Mouse (Mus musculus): ENCODE data around the gene Ubl4b.

Gene Ubl4b

GRCm38 (mm10) chr3:107568721-107569120 lies 13.8 kb upstream of the Ubl4b start:
- no peak for DNase-seq (ENCODE audit: extremely low spot score, low spot score)

GRCm38 (mm10) chr3:107567766-107568165 lies 12.9 kb upstream of the Ubl4b start:
- DNase-seq (ENCODE audit: extremely low spot score, low spot score), result no peak

- DNase-seq (ENCODE audit: extremely low spot score, low spot score), result no peak
Observed at GRCm38 (mm10) chr3:107565331-107565730, 10.5 kb upstream of the Ubl4b start.

GRCm38 (mm10) chr3:107563880-107564279 lies 9.0 kb upstream of the Ubl4b start:
- no peak for DNase-seq (ENCODE audit: extremely low spot score, low spot score)

- DNase-seq (ENCODE audit: extremely low spot score, low spot score), result no peak
Observed at GRCm38 (mm10) chr3:107562591-107562990, 7.7 kb upstream of the Ubl4b start.

GRCm38 (mm10) chr3:107562104-107562503 lies 7.2 kb upstream of the Ubl4b start:
- DNase-seq (ENCODE audit: extremely low spot score, low spot score), result no peak

- DNase-seq (ENCODE audit: extremely low spot score, low spot score), result peak; percentile 77
Observed at GRCm38 (mm10) chr3:107559183-107559582, 4.3 kb upstream of the Ubl4b start.

- DNase-seq (ENCODE audit: extremely low spot score, low spot score), result no peak
Observed at GRCm38 (mm10) chr3:107558740-107559139, 3.9 kb upstream of the Ubl4b start.

- peak; percentile 68 for DNase-seq (ENCODE audit: extremely low spot score, low spot score)
Observed at GRCm38 (mm10) chr3:107550409-107551049, 4.3 kb downstream of the Ubl4b start.

GRCm38 (mm10) chr3:107546956-107547355 lies 7.9 kb downstream of the Ubl4b start:
- no peak for DNase-seq (ENCODE audit: extremely low spot score, low spot score)

- DNase-seq (ENCODE audit: extremely low spot score, low spot score), result peak; percentile 75
Observed at GRCm38 (mm10) chr3:107545716-107546412, 9.0 kb downstream of the Ubl4b start.

- DNase-seq (ENCODE audit: extremely low spot score, low spot score), result peak; percentile 29
Observed at GRCm38 (mm10) chr3:107545278-107545677, 9.6 kb downstream of the Ubl4b start.

- no peak for DNase-seq (ENCODE audit: extremely low spot score, low spot score)
Observed at GRCm38 (mm10) chr3:107543158-107544080, 11.5 kb downstream of the Ubl4b start.

GRCm38 (mm10) chr3:107542584-107542983 lies 12.3 kb downstream of the Ubl4b start:
- DNase-seq (ENCODE audit: extremely low spot score, low spot score), result no peak

GRCm38 (mm10) chr3:107537504-107537889 lies 17.4 kb downstream of the Ubl4b start:
- DNase-seq (ENCODE audit: extremely low spot score, low spot score), result no peak

GRCm38 (mm10) chr3:107536810-107537503 lies 17.9 kb downstream of the Ubl4b start:
- DNase-seq (ENCODE audit: extremely low spot score, low spot score), result no peak

- DNase-seq (ENCODE audit: extremely low spot score, low spot score), result no peak
Observed at GRCm38 (mm10) chr3:107534951-107535350, 19.9 kb downstream of the Ubl4b start.

- no peak for DNase-seq (ENCODE audit: extremely low spot score, low spot score)
Observed at GRCm38 (mm10) chr3:107533532-107533931, 21.3 kb downstream of the Ubl4b start.

GRCm38 (mm10) chr3:107530581-107530980 lies 24.3 kb downstream of the Ubl4b start:
- DNase-seq (ENCODE audit: extremely low spot score, low spot score), result no peak

GRCm38 (mm10) chr3:107529182-107529581 lies 25.7 kb downstream of the Ubl4b start:
- no peak for DNase-seq (ENCODE audit: extremely low spot score, low spot score)

GRCm38 (mm10) chr3:107528401-107529118 lies 26.3 kb downstream of the Ubl4b start:
- no peak for DNase-seq (ENCODE audit: extremely low spot score, low spot score)
